Mouse (Mus musculus): ENCODE results near the gene Hist1h3i. TPM values are rescaled to one million over a fixed set of nuclear protein-coding genes. Genes with fewer than 3 reads are reported as not detected.

Gene Hist1h3i
- polyA plus RNA-seq, 2 experiments = 37.6 to 331 TPM

- TF ChIP-seq EP300 (IDR thresholded peaks at IDR 0.05; ENCODE audit: low read depth) (no peak), CTCF (IDR thresholded peaks at IDR 0.05; ENCODE audit: low read depth) (no peak)
- Histone ChIP-seq H3K27me3 (ENCODE audit: control insufficient read depth, insufficient read depth, low read length) (no peaks in the 10 kb centered on the region), H3K36me3 (replicated peaks; ENCODE audit: control insufficient read depth, insufficient read depth, low read depth) (no peaks in the 10 kb centered on the region), H3K27ac (peak overlapping the region; percentile 97), H3K4me3 (ENCODE audit: insufficient read depth in 1 of 2, low read depth in 2 of 2, low read length in 2 of 2) (peak overlapping the region in 1 of 2 experiments; percentile 36; a peak in 3 of 4 replicates), H3K9me3 (ENCODE audit: control insufficient read depth, low read length) (no peaks in the 10 kb centered on the region), H3K4me2 (ENCODE audit: low read depth) (peak overlapping the region; percentile 90), H3K4me1 (replicated peaks; ENCODE audit: control insufficient read depth in 2 of 2, insufficient read depth in 2 of 2, low read length in 1 of 2) (peaks cover 33 to 35% of the 10 kb centered on the region in 2 experiments), H3K9ac (replicated peaks) (peak overlapping the region; percentile 77)
- 83% methylated on average over 1 of the region's 1 CpGs for WGBS (ENCODE audit: insufficient replicate concordance)
- DNase-seq (ENCODE audit: low read depth in 3 of 3, low spot score in 3 of 3) (no peak), ATAC-seq (ENCODE audit: insufficient read depth) (no peak)
Observed at GRCm38 (mm10) chr13:21781639-21782038, 1.5 kb downstream of the Hist1h3i start.

GRCm38 (mm10) chr13:21781021-21781555, 2.1 kb downstream of the Hist1h3i start:
- DNase-seq (ENCODE audit: low read depth in 3 of 3, low spot score in 3 of 3) (peak in 1 of 3 experiments; percentile 43), ATAC-seq (ENCODE audit: insufficient read depth) (no peak)
- H3K4me2 ChIP-seq (ENCODE audit: low read depth) = peak overlapping the region; percentile 90
- peak overlapping the region; percentile 11 to 72; a peak in 3 of 4 replicates for H3K4me3 ChIP-seq (ENCODE audit: insufficient read depth in 1 of 2, low read depth in 2 of 2, low read length in 2 of 2)
- H3K27me3 ChIP-seq (ENCODE audit: control insufficient read depth, insufficient read depth, low read length) = no peaks in the 10 kb centered on the region
- H3K4me1 ChIP-seq (replicated peaks; ENCODE audit: control insufficient read depth in 2 of 2, insufficient read depth in 2 of 2, low read length in 1 of 2) = peaks cover 38 to 40% of the 10 kb centered on the region in 2 experiments
- H3K27ac ChIP-seq = peak overlapping the region; percentile 97
- peak overlapping the region; percentile 98 for H3K9ac ChIP-seq (replicated peaks)
- no peak for TF ChIP-seq EP300 (IDR thresholded peaks at IDR 0.05; ENCODE audit: low read depth)
- WGBS (ENCODE audit: insufficient replicate concordance) = 33% methylated on average over 6 of the region's 6 CpGs
- no peaks in the 10 kb centered on the region for H3K36me3 ChIP-seq (replicated peaks; ENCODE audit: control insufficient read depth, insufficient read depth, low read depth)
- no peaks in the 10 kb centered on the region for H3K9me3 ChIP-seq (ENCODE audit: control insufficient read depth, low read length)

GRCm38 (mm10) chr13:21779767-21780731, 3.1 kb downstream of the Hist1h3i start, which contains the start of gene Hist1h1b:
Hist1h1b (minus strand) TSS chr13:21780625.
- no peaks in the 10 kb centered on the region for H3K36me3 ChIP-seq (replicated peaks; ENCODE audit: control insufficient read depth, insufficient read depth, low read depth)
- H3K27me3 ChIP-seq (ENCODE audit: control insufficient read depth, insufficient read depth, low read length) = no peaks in the 10 kb centered on the region
- peak within 1 kb of the TSS; percentile 97 for H3K27ac ChIP-seq
- H3K4me3 ChIP-seq (ENCODE audit: insufficient read depth in 1 of 2, low read depth in 2 of 2, low read length in 2 of 2) = peak within 1 kb of the TSS; percentile 72 to 93
- WGBS (ENCODE audit: insufficient replicate concordance) = 0% methylated on average over 44 of the region's 44 CpGs
- peak within 1 kb of the TSS; percentile 90 for H3K4me2 ChIP-seq (ENCODE audit: low read depth)
- TF ChIP-seq CTCF (IDR thresholded peaks at IDR 0.05; ENCODE audit: low read depth) (no peak; the same call in 1 of the 2 replicates), EP300 (IDR thresholded peaks at IDR 0.05; ENCODE audit: low read depth) (peak; percentile 81)
- ATAC-seq (ENCODE audit: insufficient read depth) (peak; percentile 47), DNase-seq (ENCODE audit: low read depth in 3 of 3, low spot score in 3 of 3) (peak; percentile 82 to 88 (median 87))
- peak within 1 kb of the TSS; percentile 98 for H3K9ac ChIP-seq (replicated peaks)
- H3K4me1 ChIP-seq (replicated peaks; ENCODE audit: control insufficient read depth in 2 of 2, insufficient read depth in 2 of 2, low read length in 1 of 2) = peaks cover 29 to 33% of the 10 kb centered on the region in 2 experiments
- H3K9me3 ChIP-seq (ENCODE audit: control insufficient read depth, low read length) = no peaks in the 10 kb centered on the region

- TF ChIP-seq CTCF (IDR thresholded peaks at IDR 0.05; ENCODE audit: low read depth) (no peak), EP300 (IDR thresholded peaks at IDR 0.05; ENCODE audit: low read depth) (no peak; the same call in none of the 2 replicates)
- Histone ChIP-seq H3K9me3 (ENCODE audit: control insufficient read depth, low read length) (no peaks in the 10 kb centered on the region), H3K27ac (peak overlapping the region; percentile 97), H3K36me3 (replicated peaks; ENCODE audit: control insufficient read depth, insufficient read depth, low read depth) (no peaks in the 10 kb centered on the region), H3K4me2 (ENCODE audit: low read depth) (peak overlapping the region; percentile 90), H3K27me3 (ENCODE audit: control insufficient read depth, insufficient read depth, low read length) (no peaks in the 10 kb centered on the region), H3K9ac (replicated peaks) (peak overlapping the region; percentile 98), H3K4me1 (replicated peaks; ENCODE audit: control insufficient read depth in 2 of 2, insufficient read depth in 2 of 2, low read length in 1 of 2) (peaks cover 21 to 25% of the 10 kb centered on the region in 2 experiments), H3K4me3 (ENCODE audit: insufficient read depth in 1 of 2, low read depth in 2 of 2, low read length in 2 of 2) (peak overlapping the region; percentile 72 to 93)
- DNase-seq (ENCODE audit: low read depth in 3 of 3, low spot score in 3 of 3) = peak; percentile 88 to 92 (median 91)
- 4% methylated on average over 33 of the region's 33 CpGs for WGBS (ENCODE audit: insufficient replicate concordance)
- peak; percentile 65 for ATAC-seq (ENCODE audit: insufficient read depth)
Observed at GRCm38 (mm10) chr13:21778814-21779766, 4.1 kb downstream of the Hist1h3i start.
